Mouse (Mus musculus): ENCODE results near the gene Usf1.

The Usf1 gene

GRCm38 (mm10) chr1:171418660-171419059 is 7.5 kb downstream of the Usf1 start, which contains the start of gene Tstd1:
Tstd1 (plus strand) TSS chr1:171418872.
- in situ Hi-C loops (cut with MseI, MboI) = no loop called here

- in situ Hi-C loops (cut with MseI, MboI) = no loop called here
Observed at GRCm38 (mm10) chr1:171419291-171419882, 8.3 kb downstream of the Usf1 start.

GRCm38 (mm10) chr1:171419905-171420304 is 8.8 kb downstream of the Usf1 start:
- in situ Hi-C loops (cut with MseI, MboI) = no loop called here

- in situ Hi-C loops (cut with MseI, MboI) = no loop called here
Observed at GRCm38 (mm10) chr1:171422504-171423095, 11.5 kb downstream of the Usf1 start.

GRCm38 (mm10) chr1:171424638-171425037 is 13.5 kb downstream of the Usf1 start:
- in situ Hi-C loops (cut with MseI, MboI) = no loop called here

GRCm38 (mm10) chr1:171425126-171425525 is 14.0 kb downstream of the Usf1 start:
- in situ Hi-C loops (cut with MseI, MboI) = no loop called here

GRCm38 (mm10) chr1:171432158-171432557 is 21.0 kb downstream of the Usf1 start:
- in situ Hi-C loops (cut with MseI, MboI) = no loop called here

GRCm38 (mm10) chr1:171435288-171435814 is 24.2 kb downstream of the Usf1 start:
- in situ Hi-C loops (cut with MseI, MboI) = no loop called here

- in situ Hi-C loops (cut with MseI, MboI) = no loop called here
Observed at GRCm38 (mm10) chr1:171435974-171436373, 24.9 kb downstream of the Usf1 start.

- in situ Hi-C loops (cut with MseI, MboI) = no loop called here
Observed at GRCm38 (mm10) chr1:171437264-171438013, 26.3 kb downstream of the Usf1 start, which contains the start of gene F11r. F11r (plus strand) TSS chr1:171437535.

- in situ Hi-C loops (cut with MseI, MboI) = no loop called here
Observed at GRCm38 (mm10) chr1:171438014-171438670, 27.0 kb downstream of the Usf1 start.

- in situ Hi-C loops (cut with MseI, MboI) = no loop called here
Observed at GRCm38 (mm10) chr1:171439072-171439471, 28.0 kb downstream of the Usf1 start.

GRCm38 (mm10) chr1:171440025-171440725 is 29.1 kb downstream of the Usf1 start:
- in situ Hi-C loops (cut with MseI, MboI) = no loop called here

GRCm38 (mm10) chr1:171441466-171442412 is 30.6 kb downstream of the Usf1 start:
- in situ Hi-C loops (cut with MseI, MboI) = no loop called here

GRCm38 (mm10) chr1:171442413-171442760 is 31.3 kb downstream of the Usf1 start:
- in situ Hi-C loops (cut with MseI, MboI) = no loop called here

GRCm38 (mm10) chr1:171445050-171445449 is 33.9 kb downstream of the Usf1 start:
- in situ Hi-C loops (cut with MseI, MboI) = no loop called here

GRCm38 (mm10) chr1:171446854-171447253 is 35.7 kb downstream of the Usf1 start:
- in situ Hi-C loops (cut with MseI, MboI) = no loop called here

GRCm38 (mm10) chr1:171447692-171448091 is 36.6 kb downstream of the Usf1 start:
- in situ Hi-C loops (cut with MseI, MboI) = no loop called here

GRCm38 (mm10) chr1:171450062-171450461 is 38.9 kb downstream of the Usf1 start:
- in situ Hi-C loops (cut with MseI, MboI) = no loop called here

- in situ Hi-C loops (cut with MseI, MboI) = no loop called here
Observed at GRCm38 (mm10) chr1:171451001-171451400, 39.9 kb downstream of the Usf1 start.
